Mouse (Mus musculus): ENCODE measurements at regions not wholly inside any gene's neighbourhood (a gene's known extent, or its start where the extent isn't known, plus 50 kb on each side); places are given as distances from the start of the nearest gene placed in this dataset.

DNA sequence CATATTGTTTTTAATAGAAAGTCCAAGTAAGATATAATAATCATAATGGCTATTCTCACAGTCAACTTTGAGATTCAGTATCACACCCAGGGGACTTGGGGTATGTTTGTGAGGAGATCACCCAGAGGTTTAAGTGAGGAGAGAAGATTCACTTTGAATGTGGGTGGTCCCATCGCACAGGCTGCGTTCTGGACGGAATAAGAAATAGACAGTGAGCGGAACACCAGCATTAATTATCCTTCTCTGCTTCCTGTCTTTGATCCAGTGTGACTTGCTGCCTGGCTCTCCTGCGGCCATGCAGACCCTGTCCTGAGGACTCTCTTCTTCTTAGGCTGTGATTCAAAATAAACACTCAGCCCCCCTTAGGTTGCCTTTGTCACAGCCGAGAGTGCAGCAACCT, 60.6 kb upstream of the Kras start:
- no peak overlapping the region for H3K4me2 ChIP-seq (replicated peaks)
- 48% methylated on average over 6 of the region's 6 CpGs for WGBS
- no peaks in the 10 kb centered on the region for H3K36me3 ChIP-seq
- H3K27ac ChIP-seq = no peak overlapping the region
- H3K27me3 ChIP-seq (replicated peaks) = no peaks in the 10 kb centered on the region
- H3K9me3 ChIP-seq = no peaks in the 10 kb centered on the region
- no peak for ATAC-seq (ENCODE audit: low FRiP score, low read depth)
- H3K9ac ChIP-seq = no peak overlapping the region
- no peak overlapping the region for H3K4me3 ChIP-seq
- no peaks in the 10 kb centered on the region for H3K4me1 ChIP-seq

DNA sequence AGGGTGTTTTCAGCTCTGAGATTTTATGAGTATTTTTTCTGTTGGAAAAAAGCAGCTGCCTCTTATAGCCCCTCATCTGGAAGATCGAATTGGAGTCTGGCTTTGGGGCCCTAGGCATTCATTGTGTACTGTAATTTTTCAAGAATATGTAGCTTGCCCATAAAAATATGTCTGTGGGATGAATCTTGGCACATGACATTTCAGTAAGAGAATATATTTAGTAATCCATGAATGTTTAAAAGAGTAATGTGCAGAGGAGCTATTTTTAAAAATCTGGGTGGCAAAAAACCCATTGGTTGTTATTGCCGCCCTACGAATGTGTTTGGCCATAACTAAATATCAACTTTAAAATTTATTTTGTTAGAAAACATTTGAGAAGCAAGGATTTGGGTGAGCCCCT, 59.0 kb upstream of the Kras start:
- Histone ChIP-seq H3K9ac (no peak overlapping the region), H3K9me3 (no peaks in the 10 kb centered on the region), H3K27me3 (replicated peaks) (no peaks in the 10 kb centered on the region), H3K27ac (no peak overlapping the region), H3K36me3 (no peaks in the 10 kb centered on the region), H3K4me2 (replicated peaks) (no peak overlapping the region), H3K4me3 (no peak overlapping the region), H3K4me1 (no peaks in the 10 kb centered on the region; the same call in 1 of the 2 replicates)
- ATAC-seq (ENCODE audit: low FRiP score, low read depth) = no peak
- 89% methylated on average over 3 of the region's 3 CpGs for WGBS

DNA sequence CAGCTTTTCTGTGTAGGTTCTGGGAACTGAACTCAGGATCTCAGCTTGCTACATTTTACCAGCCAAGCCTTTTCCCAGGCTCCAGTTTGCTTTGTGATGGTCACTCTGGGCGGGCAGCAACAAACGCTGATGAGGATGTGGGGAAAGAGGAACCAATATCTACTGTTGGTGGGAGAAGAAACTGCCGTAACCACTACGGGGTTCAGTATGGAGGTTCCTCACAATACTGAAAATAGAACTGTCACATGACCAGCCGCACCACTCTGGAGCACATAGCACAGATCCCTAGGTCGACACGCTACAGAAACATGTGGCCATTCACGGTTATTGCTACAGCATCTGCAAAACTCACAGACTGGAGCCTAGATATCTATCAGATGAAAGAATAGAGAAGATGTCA, 57.2 kb upstream of the Kras start:
- Histone ChIP-seq H3K4me2 (replicated peaks) (no peak overlapping the region), H3K4me3 (no peak overlapping the region), H3K36me3 (no peaks in the 10 kb centered on the region), H3K9me3 (no peaks in the 10 kb centered on the region), H3K9ac (no peak overlapping the region), H3K4me1 (peaks cover 5% of the 10 kb centered on the region; the same call in 1 of the 2 replicates), H3K27ac (no peak overlapping the region), H3K27me3 (replicated peaks) (no peaks in the 10 kb centered on the region)
- ATAC-seq (ENCODE audit: low FRiP score, low read depth) = no peak
- 95% methylated on average over 8 of the region's 8 CpGs for WGBS

DNA sequence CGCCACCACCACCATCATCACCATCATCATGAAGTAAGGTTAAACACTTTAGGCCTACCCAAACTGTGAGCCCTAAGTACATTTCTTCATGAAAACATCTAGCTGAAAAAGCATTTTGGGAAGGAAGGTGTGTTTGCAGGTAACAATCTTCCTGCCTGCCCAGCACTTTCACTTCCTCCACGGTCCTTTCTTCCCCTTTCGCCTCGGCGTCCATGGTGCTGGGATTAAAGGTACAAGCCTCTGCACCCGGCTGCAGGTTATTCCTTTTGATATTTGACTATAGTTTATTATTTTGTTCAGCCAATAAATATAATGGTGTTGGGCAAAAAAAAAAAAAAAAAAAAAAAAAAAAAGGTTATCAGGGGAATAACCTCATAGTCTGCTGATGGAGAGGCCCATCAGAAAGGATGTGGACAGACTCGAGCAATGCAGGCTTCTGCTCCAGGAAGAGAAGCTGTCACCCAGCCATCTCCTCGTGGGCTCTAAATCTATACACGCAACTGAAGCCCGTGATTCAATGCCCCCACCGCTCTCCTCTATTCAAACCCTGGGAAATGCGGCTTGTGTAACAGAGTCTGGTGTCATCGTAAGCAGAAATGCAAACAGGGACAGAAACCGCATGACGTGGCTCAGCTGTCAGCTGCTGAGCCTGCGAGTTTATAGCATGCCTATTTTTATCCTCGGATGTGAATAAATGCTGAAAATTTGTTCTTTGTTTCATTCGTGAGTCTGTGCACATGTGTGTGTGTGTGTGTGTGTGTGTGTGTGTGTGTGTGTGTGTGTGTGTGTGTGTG, 56.5 kb upstream of the Kras start:
- H3K4me2 ChIP-seq (replicated peaks) = no peak overlapping the region
- H3K4me3 ChIP-seq = no peak overlapping the region
- no peak for ATAC-seq (ENCODE audit: low FRiP score, low read depth)
- no peaks in the 10 kb centered on the region for H3K27me3 ChIP-seq (replicated peaks)
- WGBS = 83% methylated on average over 18 of the region's 18 CpGs
- no peaks in the 10 kb centered on the region for H3K36me3 ChIP-seq
- H3K9ac ChIP-seq = no peak overlapping the region
- no peaks in the 10 kb centered on the region for H3K9me3 ChIP-seq
- no peak overlapping the region for H3K27ac ChIP-seq
- peaks cover 5% of the 10 kb centered on the region; the same call in 1 of the 2 replicates for H3K4me1 ChIP-seq

DNA sequence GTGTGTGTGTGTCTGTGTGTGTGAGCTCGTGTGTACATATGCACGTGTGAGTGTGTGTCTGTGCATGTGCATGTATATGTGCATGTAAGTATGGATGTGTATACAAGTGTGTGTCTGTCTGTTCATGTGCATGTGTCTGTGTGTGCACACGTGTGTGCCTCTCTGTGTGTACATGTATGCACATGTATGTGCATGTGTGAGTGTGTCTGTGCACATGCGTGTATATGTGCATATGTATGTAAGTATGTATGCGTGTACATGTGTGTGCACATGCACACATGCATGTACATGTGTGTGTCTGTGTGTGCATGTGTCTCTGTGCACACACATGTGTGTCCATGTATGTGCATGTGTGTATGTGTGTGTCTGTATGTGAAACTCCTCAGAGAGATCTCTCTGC, 55.6 kb upstream of the Kras start:
- Histone ChIP-seq H3K4me2 (replicated peaks) (no peak overlapping the region), H3K9ac (no peak overlapping the region)
- no peak for ATAC-seq (ENCODE audit: low FRiP score, low read depth)

DNA sequence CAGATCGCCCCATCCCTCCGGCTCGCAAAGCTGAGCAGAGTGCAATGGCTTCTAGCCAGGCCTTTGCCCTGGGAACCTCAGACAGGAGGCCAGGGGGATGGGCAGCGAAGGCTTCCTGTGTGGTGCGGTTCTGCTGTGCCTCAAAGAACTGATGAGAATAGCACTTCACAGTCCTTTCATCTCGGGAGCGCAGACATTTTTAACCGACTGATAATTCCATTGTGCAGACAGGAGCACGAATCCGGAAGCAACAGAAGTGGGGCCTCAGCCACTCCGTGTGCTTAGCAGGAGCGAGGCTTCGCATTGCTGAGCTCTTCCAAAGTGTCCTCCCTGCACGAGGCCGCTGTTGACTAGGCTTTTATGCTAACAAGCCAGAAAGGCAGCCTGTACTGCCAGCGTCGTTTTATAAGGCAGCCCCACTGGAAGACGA, 53.6 kb upstream of the Kras start:
- no peaks in the 10 kb centered on the region for H3K27me3 ChIP-seq (replicated peaks)
- H3K27ac ChIP-seq = no peak overlapping the region
- peak overlapping the region; percentile 1; the same call in 1 of the 2 replicates for H3K4me3 ChIP-seq
- H3K36me3 ChIP-seq = no peaks in the 10 kb centered on the region
- ATAC-seq (ENCODE audit: low FRiP score, low read depth) = peak; percentile 9; the same call in 1 of the 2 replicates
- peak overlapping the region; percentile 41 for H3K4me2 ChIP-seq (replicated peaks)
- H3K9ac ChIP-seq = no peak overlapping the region; the same call in 1 of the 2 replicates
- 18% methylated on average over 18 of the region's 18 CpGs for WGBS
- no peaks in the 10 kb centered on the region for H3K9me3 ChIP-seq
- H3K4me1 ChIP-seq = peaks cover 5% of the 10 kb centered on the region; the same call in 1 of the 2 replicates

More for the DNA sequence above, 55.6 kb upstream of the Kras start:
- 96% methylated on average over 5 of the region's 5 CpGs for WGBS
- Histone ChIP-seq H3K4me3 (no peak overlapping the region), H3K36me3 (no peaks in the 10 kb centered on the region), H3K4me1 (peaks cover 5% of the 10 kb centered on the region; the same call in 1 of the 2 replicates), H3K27me3 (replicated peaks) (no peaks in the 10 kb centered on the region), H3K27ac (no peak overlapping the region), H3K9me3 (no peaks in the 10 kb centered on the region)

DNA sequence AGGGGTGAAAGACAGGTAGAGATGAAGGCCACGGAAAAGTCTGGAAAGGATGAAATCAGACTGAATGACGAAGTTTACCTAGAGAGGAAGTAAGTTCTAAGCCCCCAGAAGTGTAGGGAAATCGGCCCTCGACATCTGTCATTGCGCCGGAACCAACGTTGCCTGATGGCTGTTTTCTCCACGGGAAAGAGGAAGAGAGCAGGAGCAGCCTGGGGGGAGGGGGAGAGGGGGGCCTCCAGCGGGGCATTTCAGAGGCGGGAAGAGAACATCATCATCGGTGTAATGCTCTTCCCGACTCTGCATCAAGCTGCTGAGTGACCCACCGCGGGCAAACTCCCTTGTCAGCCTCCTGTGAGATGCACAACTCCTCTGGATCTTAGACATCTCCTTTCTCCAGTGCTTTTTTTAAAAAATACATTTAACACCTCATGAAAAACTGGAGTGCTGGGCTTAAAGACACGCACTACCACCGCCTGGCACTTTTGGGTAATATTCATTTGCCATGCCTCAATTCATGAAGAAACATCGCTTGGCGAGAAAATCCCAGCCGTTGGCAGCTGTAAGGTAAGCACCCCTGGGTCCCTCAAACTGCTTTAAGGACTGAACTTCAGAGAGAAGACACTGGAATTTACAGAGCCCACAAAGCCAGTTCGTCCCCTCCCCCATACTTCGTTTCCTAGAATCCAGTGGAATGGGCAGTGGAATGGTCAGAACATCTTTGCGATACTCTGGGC, 53.0 kb upstream of the Kras start:
- Histone ChIP-seq H3K36me3 (no peaks in the 10 kb centered on the region), H3K9me3 (no peaks in the 10 kb centered on the region), H3K4me1 (peaks cover 5% of the 10 kb centered on the region; the same call in 1 of the 2 replicates), H3K4me2 (replicated peaks) (peak overlapping the region; percentile 41), H3K4me3 (peak overlapping the region; percentile 1; the same call in 1 of the 2 replicates), H3K27me3 (replicated peaks) (no peaks in the 10 kb centered on the region), H3K9ac (no peak overlapping the region; the same call in 1 of the 2 replicates), H3K27ac (no peak overlapping the region)
- 62% methylated on average over 22 of the region's 22 CpGs for WGBS
- ATAC-seq (ENCODE audit: low FRiP score, low read depth) = no peak

DNA sequence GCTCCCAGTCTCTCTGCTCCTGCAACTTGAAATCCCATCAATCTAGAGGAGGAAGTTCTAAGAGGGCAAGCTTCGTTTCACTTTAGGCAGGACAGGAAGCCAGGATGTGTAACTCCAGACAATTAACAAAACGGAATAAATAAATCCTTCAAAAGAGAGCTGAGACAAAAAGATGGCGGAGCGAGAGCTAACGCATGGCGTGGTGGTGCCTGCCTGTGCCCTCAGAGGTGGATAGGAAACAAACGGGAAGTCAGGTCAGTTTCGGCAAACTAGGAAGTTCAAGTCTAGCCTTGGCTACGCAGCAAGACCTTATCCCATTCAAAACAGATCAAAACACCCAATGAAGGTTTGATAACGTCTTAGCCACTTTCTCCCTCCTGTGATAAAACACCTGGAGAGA, 52.1 kb upstream of the Kras start:
- WGBS = 90% methylated on average over 10 of the region's 10 CpGs

DNA sequence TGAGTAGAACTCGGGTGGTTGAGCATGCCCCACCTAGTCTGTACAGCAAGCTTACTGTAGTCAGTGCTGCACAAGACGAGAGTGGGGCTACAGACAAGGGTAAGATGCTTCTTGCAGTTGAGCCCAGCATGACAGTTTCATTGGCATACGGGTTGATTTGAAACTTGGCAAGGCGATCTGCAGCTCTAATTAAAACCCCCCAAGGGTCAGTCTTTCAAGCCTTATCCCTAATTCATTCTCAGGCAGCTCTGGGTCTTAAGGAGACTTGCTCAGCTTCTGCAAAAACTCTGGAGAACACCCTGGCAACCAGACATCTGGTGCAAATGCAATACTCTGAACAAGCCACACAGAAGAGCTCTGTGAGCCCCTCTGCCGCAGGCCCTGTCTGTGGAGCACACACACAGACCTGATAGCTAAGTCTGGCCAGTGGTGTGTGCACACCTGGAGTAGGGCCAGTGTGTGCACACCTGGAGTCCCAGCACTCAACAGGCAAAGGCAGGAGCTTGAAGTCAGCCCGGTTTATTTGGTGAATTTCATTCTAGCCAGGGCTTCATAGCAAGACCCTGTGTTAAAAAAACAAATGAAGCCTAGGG, 50.3 kb upstream of the Kras start:
- H3K9ac ChIP-seq = no peak overlapping the region
- no peak overlapping the region for H3K4me3 ChIP-seq
- H3K27ac ChIP-seq = no peak overlapping the region
- no peak for ATAC-seq (ENCODE audit: low FRiP score, low read depth)
- WGBS = 72% methylated on average over 6 of the region's 6 CpGs
- no peaks in the 10 kb centered on the region for H3K36me3 ChIP-seq
- no peak overlapping the region for H3K4me2 ChIP-seq (replicated peaks)
- no peaks in the 10 kb centered on the region for H3K27me3 ChIP-seq (replicated peaks)
- H3K4me1 ChIP-seq = peaks cover 5% of the 10 kb centered on the region; the same call in 1 of the 2 replicates
- H3K9me3 ChIP-seq = no peaks in the 10 kb centered on the region

More for the DNA sequence above, 52.1 kb upstream of the Kras start:
- H3K36me3 ChIP-seq = no peaks in the 10 kb centered on the region
- no peak for ATAC-seq (ENCODE audit: low FRiP score, low read depth)
- H3K9me3 ChIP-seq = no peaks in the 10 kb centered on the region
- H3K9ac ChIP-seq = no peak overlapping the region
- no peaks in the 10 kb centered on the region for H3K27me3 ChIP-seq (replicated peaks)
- peaks cover 5% of the 10 kb centered on the region; the same call in 1 of the 2 replicates for H3K4me1 ChIP-seq
- no peak overlapping the region for H3K4me3 ChIP-seq
- no peak overlapping the region for H3K27ac ChIP-seq
- H3K4me2 ChIP-seq (replicated peaks) = no peak overlapping the region

Measured in neural tube, embryonic 12.5 days (tissue).